Mouse (Mus musculus): ENCODE measurements around the gene Prr23a1. TPM values are rescaled to one million over a fixed set of nuclear protein-coding genes. Genes with fewer than 3 reads are reported as not detected.

Gene Prr23a1
- total and polyA plus RNA-seq, 3 experiments, result not detected

Other genes starting within 250 kb of the Prr23a1 start
- 124 and 129 TPM in 2 replicates for gene Mrps22, start 240.8 kb upstream of the Prr23a1 start, total RNA-seq (2012; rRNA removed)
- 100 to 1,000 TPM in 1 of 2 experiments, 10 to 100 TPM in 1; 75.0 to 165 TPM for gene Mrps22, start 240.8 kb upstream of the Prr23a1 start, polyA plus RNA-seq (2012; ENCODE audit: insufficient read depth in 1 of 2, insufficient read length in 2 of 2, low read depth in 1 of 2, low replicate concordance in 2 of 2, missing spikeins in 1 of 2)
- not detected in 2 replicates for gene Prr23a2, start 14.0 kb downstream of the Prr23a1 start, total RNA-seq (2012; rRNA removed)
- gene Prr23a2, start 14.0 kb downstream of the Prr23a1 start, polyA plus RNA-seq (2012; ENCODE audit: insufficient read depth in 1 of 2, insufficient read length in 2 of 2, low read depth in 1 of 2, low replicate concordance in 2 of 2, missing spikeins in 1 of 2), result not detected
- gene Prr23a3, start 22.3 kb downstream of the Prr23a1 start, total RNA-seq (2012; rRNA removed), result not detected in 2 replicates
- not detected for gene Prr23a3, start 22.3 kb downstream of the Prr23a1 start, polyA plus RNA-seq (2012; ENCODE audit: insufficient read depth in 1 of 2, insufficient read length in 2 of 2, low read depth in 1 of 2, low replicate concordance in 2 of 2, missing spikeins in 1 of 2)
- not detected in 2 replicates for gene 7420426K07Rik, start 60.6 kb downstream of the Prr23a1 start, total RNA-seq (2012; rRNA removed)
- not detected for gene 7420426K07Rik, start 60.6 kb downstream of the Prr23a1 start, polyA plus RNA-seq (2012; ENCODE audit: insufficient read depth in 1 of 2, insufficient read length in 2 of 2, low read depth in 1 of 2, low replicate concordance in 2 of 2, missing spikeins in 1 of 2)
- not detected in 2 replicates for gene Foxl2, start 112.8 kb downstream of the Prr23a1 start, total RNA-seq (2012; rRNA removed)
- gene Foxl2, start 112.8 kb downstream of the Prr23a1 start, polyA plus RNA-seq (2012; ENCODE audit: insufficient read depth in 1 of 2, insufficient read length in 2 of 2, low read depth in 1 of 2, low replicate concordance in 2 of 2, missing spikeins in 1 of 2), result not detected
- 29.2 and 30.7 TPM in 2 replicates for gene Faim, start 143.9 kb downstream of the Prr23a1 start, total RNA-seq (2012; rRNA removed)
- 10 to 100 TPM in 1 of 2 experiments, not detected in 1; 53.6 TPM for gene Faim, start 143.9 kb downstream of the Prr23a1 start, polyA plus RNA-seq (2012; ENCODE audit: insufficient read depth in 1 of 2, insufficient read length in 2 of 2, low read depth in 1 of 2, low replicate concordance in 2 of 2, missing spikeins in 1 of 2)
- gene Gm1123, start 193.2 kb downstream of the Prr23a1 start, total RNA-seq (2012; rRNA removed), result not detected in 2 replicates
- not detected for gene Gm1123, start 193.2 kb downstream of the Prr23a1 start, polyA plus RNA-seq (2012; ENCODE audit: insufficient read depth in 1 of 2, insufficient read length in 2 of 2, low read depth in 1 of 2, low replicate concordance in 2 of 2, missing spikeins in 1 of 2)